Mouse (Mus musculus): Measurements from ENCODE around the gene Fam102a.
A peak's percentile ranks its signal among the peaks of the same experiment; 100 is the strongest.
"Not testable (repeated sequence)": the region's sequence is repeated elsewhere in the genome, so short reads cannot be mapped to it uniquely, and the experiment has no call there.

Gene Fam102a

GRCm38 (mm10) chr2:32534733-32535471, at the start of gene Fam102a:
Gene Fam102a, plus strand, starts transcription at chr2:32535332.
- DNase-seq = peak; percentile 99

- DNase-seq = no peak
Observed at GRCm38 (mm10) chr2:32485751-32486150, 49.4 kb upstream of the Fam102a start.

- no peak for DNase-seq
Observed at GRCm38 (mm10) chr2:32486155-32486554, 49.0 kb upstream of the Fam102a start.

GRCm38 (mm10) chr2:32487124-32487623, 48.0 kb upstream of the Fam102a start:
- DNase-seq = peak; percentile 86

GRCm38 (mm10) chr2:32488679-32489078, 46.5 kb upstream of the Fam102a start:
- DNase-seq = peak; percentile 76

- not testable (repeated sequence) for DNase-seq
Observed at GRCm38 (mm10) chr2:32490730-32491129, 44.4 kb upstream of the Fam102a start.

- DNase-seq = no peak
Observed at GRCm38 (mm10) chr2:32492661-32493060, 42.5 kb upstream of the Fam102a start.

GRCm38 (mm10) chr2:32493301-32493701, 41.8 kb upstream of the Fam102a start:
- no peak for DNase-seq

GRCm38 (mm10) chr2:32494522-32494921, 40.6 kb upstream of the Fam102a start:
- DNase-seq = no peak

GRCm38 (mm10) chr2:32495185-32495726, 39.9 kb upstream of the Fam102a start:
- DNase-seq = no peak

GRCm38 (mm10) chr2:32496190-32496589, 38.9 kb upstream of the Fam102a start:
- DNase-seq = no peak

GRCm38 (mm10) chr2:32499365-32499764, 35.8 kb upstream of the Fam102a start:
- DNase-seq = no peak

- DNase-seq = no peak
Observed at GRCm38 (mm10) chr2:32500461-32500860, 34.7 kb upstream of the Fam102a start.

- no peak for DNase-seq
Observed at GRCm38 (mm10) chr2:32501754-32502324, 33.3 kb upstream of the Fam102a start.

GRCm38 (mm10) chr2:32502843-32503242, 32.3 kb upstream of the Fam102a start:
- DNase-seq = no peak

- DNase-seq = no peak
Observed at GRCm38 (mm10) chr2:32503588-32503987, 31.5 kb upstream of the Fam102a start.

GRCm38 (mm10) chr2:32505536-32505935, 29.6 kb upstream of the Fam102a start:
- no peak for DNase-seq

- DNase-seq = no peak
Observed at GRCm38 (mm10) chr2:32506673-32507668, 28.2 kb upstream of the Fam102a start.

- no peak for DNase-seq
Observed at GRCm38 (mm10) chr2:32507906-32508305, 27.2 kb upstream of the Fam102a start.

- no peak for DNase-seq
Observed at GRCm38 (mm10) chr2:32509287-32509686, 25.8 kb upstream of the Fam102a start.

- no peak for DNase-seq
Observed at GRCm38 (mm10) chr2:32509896-32510295, 25.2 kb upstream of the Fam102a start.

- DNase-seq = no peak
Observed at GRCm38 (mm10) chr2:32512592-32512991, 22.5 kb upstream of the Fam102a start.

- no peak for DNase-seq
Observed at GRCm38 (mm10) chr2:32514335-32514734, 20.8 kb upstream of the Fam102a start.
